Mouse (Mus musculus) embryonic facial prominence, embryonic 15.5 days (tissue): ENCODE results near the gene Pak6. TPM values are rescaled to one million over a fixed set of nuclear protein-coding genes. Genes with fewer than 3 reads are reported as not detected.

Experiments
- ATAC-seq: fragments of 200-750 bp; cut with Nextera tagmentation; 2 replicates; pipeline ENCODE4 v1.8.0; 2017; ENCODE audit warnings: low read depth, moderate TSS enrichment; ENCODE audit not compliant: insufficient number of reproducible peaks, low FRiP score, low TSS enrichment
- H3K27ac ChIP-seq: fragments of 300-500 bp; sonication (generic); replicated peaks from 2 replicates; pipeline ENCODE4 v1.5.1; 2015; ENCODE audit warnings: mild to moderate bottlenecking, inconsistent platforms
- H3K27me3 ChIP-seq: fragments of 300-500 bp; sonication (generic); 2 replicates; pipeline ENCODE4 v1.6.1; 2015; ENCODE audit warnings: inconsistent platforms
- H3K36me3 ChIP-seq: fragments of 300-500 bp; sonication (generic); 2 replicates; pipeline ENCODE4 v1.6.1; 2015; ENCODE audit warnings: mild to moderate bottlenecking, inconsistent platforms
- H3K4me1 ChIP-seq: fragments of 300-500 bp; sonication (generic); 2 replicates; pipeline ENCODE4 v1.6.1; 2015; ENCODE audit warnings: inconsistent platforms
- H3K4me2 ChIP-seq: fragments of 300-500 bp; sonication (generic); replicated peaks from 2 replicates; pipeline ENCODE4 v1.6.1; 2015; ENCODE audit warnings: mild to moderate bottlenecking, inconsistent platforms
- H3K4me3 ChIP-seq: fragments of 300-500 bp; sonication (generic); replicated peaks from 2 replicates; pipeline ENCODE4 v1.5.1; 2015; ENCODE audit warnings: mild to moderate bottlenecking, inconsistent platforms
- H3K9ac ChIP-seq: fragments of 300-500 bp; sonication (generic); 2 replicates; pipeline ENCODE4 v1.6.1; 2015; ENCODE audit warnings: inconsistent platforms
- H3K9me3 ChIP-seq: fragments of 300-500 bp; sonication (generic); replicated peaks from 2 replicates; pipeline ENCODE4 v1.6.1; 2016; ENCODE audit warnings: inconsistent platforms
- WGBS: fragments of 180-500 bp; shearing (Covaris S2); methylation state at CpG from one replicate; pipeline ENCODE4 v1.1.7; 2015; 5-methylcytosine and 5-hydroxymethylcytosine counted together
- polyA plus RNA-seq: library from polyadenylated mRNA; unstranded; fragments of >200 nt; fragmentation: Nextera tagmentation; extraction: Ambion mirVana; gene quantifications from 2 replicates; pipeline ENCODE4 v1.2.1, GENCODE M21; 2015

The Pak6 gene
- polyA plus RNA-seq, 1 experiment from 2014 or later = 8.5 TPM

- H3K9me3 ChIP-seq = no peaks in the 10 kb centered on the region
- peaks cover 22% of the 10 kb centered on the region for H3K27me3 ChIP-seq
- peak; percentile 29; the same call in 1 of the 2 replicates for ATAC-seq
- H3K36me3 ChIP-seq = no peaks in the 10 kb centered on the region
- no peak overlapping the region for H3K27ac ChIP-seq
- no peak overlapping the region for H3K4me3 ChIP-seq
- H3K4me2 ChIP-seq = no peak overlapping the region
- peaks cover 13% of the 10 kb centered on the region; the same call in 1 of the 2 replicates for H3K4me1 ChIP-seq
- 42% methylated on average over 8 of the region's 8 CpGs for WGBS
- no peak overlapping the region for H3K9ac ChIP-seq
Observed at GRCm38 (mm10) chr2:118682544-118683260, 19.6 kb downstream of the Pak6 start.

- H3K27me3 ChIP-seq = no peaks in the 10 kb centered on the region; the same call in 1 of the 2 replicates
- H3K36me3 ChIP-seq = no peaks in the 10 kb centered on the region
- H3K9me3 ChIP-seq = no peaks in the 10 kb centered on the region
- H3K27ac ChIP-seq = no peak overlapping the region
- H3K4me3 ChIP-seq = no peak overlapping the region
- WGBS = 84% methylated on average over 4 of the region's 4 CpGs
- H3K9ac ChIP-seq = no peak overlapping the region
- peaks cover 12% of the 10 kb centered on the region; the same call in 1 of the 2 replicates for H3K4me1 ChIP-seq
- no peak for ATAC-seq
- H3K4me2 ChIP-seq = no peak overlapping the region
Observed at GRCm38 (mm10) chr2:118685088-118685487, 22.0 kb downstream of the Pak6 start.

- Histone ChIP-seq H3K4me1 (peaks cover 12% of the 10 kb centered on the region; the same call in 1 of the 2 replicates), H3K4me2 (no peak overlapping the region), H3K4me3 (no peak overlapping the region), H3K36me3 (no peaks in the 10 kb centered on the region), H3K27ac (no peak overlapping the region), H3K9ac (no peak overlapping the region), H3K9me3 (no peaks in the 10 kb centered on the region), H3K27me3 (no peaks in the 10 kb centered on the region)
- WGBS = 70% methylated on average over 8 of the region's 8 CpGs
- ATAC-seq = no peak
Observed at GRCm38 (mm10) chr2:118686693-118687092, 23.6 kb downstream of the Pak6 start.

- Histone ChIP-seq H3K36me3 (no peaks in the 10 kb centered on the region), H3K4me3 (no peak overlapping the region), H3K27me3 (no peaks in the 10 kb centered on the region), H3K4me2 (no peak overlapping the region), H3K9ac (no peak overlapping the region), H3K9me3 (no peaks in the 10 kb centered on the region), H3K27ac (no peak overlapping the region), H3K4me1 (peaks cover 8% of the 10 kb centered on the region; the same call in 1 of the 2 replicates)
- no peak for ATAC-seq
- 84% methylated on average over 3 of the region's 3 CpGs for WGBS
Observed at GRCm38 (mm10) chr2:118687791-118688190, 24.7 kb downstream of the Pak6 start.

- Histone ChIP-seq H3K9ac (no peak overlapping the region), H3K27me3 (no peaks in the 10 kb centered on the region; the same call in 1 of the 2 replicates), H3K9me3 (no peaks in the 10 kb centered on the region), H3K4me3 (no peak overlapping the region), H3K4me2 (no peak overlapping the region), H3K36me3 (no peaks in the 10 kb centered on the region), H3K27ac (no peak overlapping the region), H3K4me1 (0 out of 2 replicates have a peak, but pooled peaks cover 6% of the 10 kb centered on the region)
- no peak for ATAC-seq
- WGBS = 78% methylated on average over 10 of the region's 10 CpGs
Observed at GRCm38 (mm10) chr2:118689875-118690274, 26.8 kb downstream of the Pak6 start.

- ATAC-seq = no peak
- WGBS = 81% methylated on average over 19 of the region's 19 CpGs
- Histone ChIP-seq H3K4me1 (peaks cover 29% of the 10 kb centered on the region), H3K27me3 (peaks cover 13% of the 10 kb centered on the region), H3K9ac (no peak overlapping the region), H3K27ac (no peak overlapping the region), H3K36me3 (no peaks in the 10 kb centered on the region), H3K9me3 (no peaks in the 10 kb centered on the region), H3K4me3 (no peak overlapping the region), H3K4me2 (no peak overlapping the region)
Observed at GRCm38 (mm10) chr2:118693370-118693966, 30.4 kb downstream of the Pak6 start.

GRCm38 (mm10) chr2:118695677-118696232 lies 32.7 kb downstream of the Pak6 start:
- Histone ChIP-seq H3K4me2 (no peak overlapping the region), H3K9ac (no peak overlapping the region), H3K4me3 (no peak overlapping the region), H3K4me1 (peaks cover 37% of the 10 kb centered on the region), H3K27me3 (peaks cover 29% of the 10 kb centered on the region), H3K27ac (no peak overlapping the region), H3K9me3 (no peaks in the 10 kb centered on the region), H3K36me3 (no peaks in the 10 kb centered on the region)
- 29% methylated on average over 11 of the region's 11 CpGs for WGBS
- ATAC-seq = no peak

- Histone ChIP-seq H3K4me1 (peaks cover 41% of the 10 kb centered on the region), H3K9me3 (no peaks in the 10 kb centered on the region), H3K4me3 (no peak overlapping the region), H3K4me2 (no peak overlapping the region), H3K27me3 (peaks cover 38% of the 10 kb centered on the region), H3K9ac (no peak overlapping the region), H3K27ac (no peak overlapping the region), H3K36me3 (no peaks in the 10 kb centered on the region)
- no peak for ATAC-seq
- 46% methylated on average over 21 of the region's 21 CpGs for WGBS
Observed at GRCm38 (mm10) chr2:118696451-118697308, 33.6 kb downstream of the Pak6 start.

GRCm38 (mm10) chr2:118697311-118697877 lies 34.3 kb downstream of the Pak6 start:
- 39% methylated on average over 5 of the region's 5 CpGs for WGBS
- Histone ChIP-seq H3K27me3 (peaks cover 45% of the 10 kb centered on the region), H3K9ac (no peak overlapping the region), H3K4me3 (no peak overlapping the region), H3K9me3 (no peaks in the 10 kb centered on the region), H3K36me3 (no peaks in the 10 kb centered on the region), H3K4me1 (peaks cover 44% of the 10 kb centered on the region), H3K4me2 (no peak overlapping the region), H3K27ac (0 out of 2 replicates have a peak overlapping the region, but pooled peaks have one; percentile 44)
- no peak for ATAC-seq

GRCm38 (mm10) chr2:118697955-118698354 lies 34.9 kb downstream of the Pak6 start:
- Histone ChIP-seq H3K27me3 (peaks cover 51% of the 10 kb centered on the region), H3K4me3 (no peak overlapping the region), H3K4me1 (peaks cover 50% of the 10 kb centered on the region), H3K27ac (peak overlapping the region; percentile 79), H3K9ac (no peak overlapping the region), H3K4me2 (no peak overlapping the region), H3K36me3 (no peaks in the 10 kb centered on the region), H3K9me3 (no peaks in the 10 kb centered on the region)
- ATAC-seq = no peak
- WGBS = 23% methylated on average over 7 of the region's 7 CpGs
